Mouse (Mus musculus) forebrain, postnatal 0 days (tissue): ENCODE results near the gene Gcm2. TPM values are rescaled to one million over a fixed set of nuclear protein-coding genes. Genes with fewer than 3 reads are reported as not detected.

Experiments used
- ATAC-seq: fragments of 200-750 bp; cut with Nextera tagmentation; 2 replicates; pipeline ENCODE4 v1.8.0; 2017; ENCODE audit warnings: mild to moderate bottlenecking, moderate library complexity
- DNase-seq: peaks from one replicate; pipeline ENCODE4 v3.0.0-alpha.2; 2015
- H3K27ac ChIP-seq: fragments of 300-500 bp; sonication (generic); 2 replicates; pipeline ENCODE4 v1.5.1; 2014; ENCODE audit warnings: low read depth, mild to moderate bottlenecking, antibody characterized with exemption, low read length, moderate library complexity, mixed read lengths
- H3K27me3 ChIP-seq: fragments of 300-500 bp; sonication (generic); 2 replicates; pipeline ENCODE4 v1.6.1; 2014; ENCODE audit warnings: mild to moderate bottlenecking, low read length, mixed read lengths; ENCODE audit not compliant: insufficient read depth
- H3K36me3 ChIP-seq: fragments of 300-500 bp; sonication (generic); 2 replicates; pipeline ENCODE4 v1.6.1; 2014; ENCODE audit warnings: mild to moderate bottlenecking, moderate library complexity; ENCODE audit not compliant: insufficient read depth
- H3K4me1 ChIP-seq: fragments of 300-500 bp; sonication (generic); 2 replicates; pipeline ENCODE4 v1.6.1; 2014; ENCODE audit warnings: antibody characterized with exemption; ENCODE audit not compliant: insufficient read depth
- H3K4me2 ChIP-seq: fragments of 300-500 bp; sonication (generic); 2 replicates; pipeline ENCODE4 v1.6.1; 2014; ENCODE audit warnings: low read depth, mild to moderate bottlenecking, moderate library complexity
- H3K4me3 ChIP-seq: fragments of 300-500 bp; sonication (generic); 2 replicates; pipeline ENCODE4 v1.5.1; 2014; ENCODE audit warnings: low read depth, low read length, mixed read lengths
- H3K9ac ChIP-seq: fragments of 300-500 bp; sonication (generic); 2 replicates; pipeline ENCODE4 v1.6.1; 2014; ENCODE audit warnings: mild to moderate bottlenecking
- H3K9me3 ChIP-seq: fragments of 300-500 bp; sonication (generic); 2 replicates; pipeline ENCODE4 v1.6.1; 2016; ENCODE audit warnings: low read length
- CTCF ChIP-seq: sonication (generic); IDR thresholded peaks from 2 replicates; pipeline ENCODE4 v1.5.1; 2016; ENCODE audit warnings: antibody characterized with exemption, control low read depth, low read depth
- WGBS: fragments of 180-500 bp; shearing (Covaris S2); extraction: QIAGEN DNeasy Blood & Tissue Kit; methylation state at CpG from one replicate; pipeline ENCODE4 v1.1.7; 2014; 5-methylcytosine and 5-hydroxymethylcytosine counted together
- polyA plus RNA-seq: library from polyadenylated mRNA; unstranded; fragments of >200 nt; fragmentation: Nextera tagmentation; extraction: Ambion mirVana; gene quantifications from 2 replicates; pipeline ENCODE4 v1.2.1, GENCODE M21; 2015
- total RNA-seq: library from RNA; depleted of rRNA; stranded (reverse); fragments of >200 nt; gene quantifications from 2 replicates; pipeline ENCODE4 v1.2.3, GENCODE M21; 2014

Gene Gcm2
- total and polyA plus RNA-seq, 2 experiments from 2014 or later: not detected

- H3K4me1 ChIP-seq: no peaks in the 10 kb centered on the region
- WGBS: 88% methylated on average over 8 of the region's 8 CpGs
- H3K9ac ChIP-seq: no peak overlapping the region
- H3K27ac ChIP-seq: no peak overlapping the region
- H3K27me3 ChIP-seq: no peaks in the 10 kb centered on the region
- TF ChIP-seq CTCF: no peak
- no peak overlapping the region for H3K4me2 ChIP-seq
- no peaks in the 10 kb centered on the region for H3K36me3 ChIP-seq
- no peaks in the 10 kb centered on the region for H3K9me3 ChIP-seq
- ATAC-seq (no peak), DNase-seq (no peak)
- no peak overlapping the region for H3K4me3 ChIP-seq
These were observed 17.5 kb upstream of the Gcm2 start for GRCm38 (mm10) chr13:41128326-41128725.

- Histone ChIP-seq H3K27ac (no peak overlapping the region), H3K36me3 (no peaks in the 10 kb centered on the region), H3K27me3 (no peaks in the 10 kb centered on the region), H3K4me1 (no peaks in the 10 kb centered on the region), H3K9ac (no peak overlapping the region), H3K9me3 (no peaks in the 10 kb centered on the region), H3K4me2 (no peak overlapping the region), H3K4me3 (no peak overlapping the region)
- TF ChIP-seq CTCF: no peak
- DNase-seq: peak; percentile 14
- ATAC-seq: peak; percentile 67; the same call in 1 of the 2 replicates
- WGBS: 34% methylated on average over 6 of the region's 6 CpGs
These were observed 12.9 kb upstream of the Gcm2 start for GRCm38 (mm10) chr13:41123666-41124225.

- H3K9ac ChIP-seq: no peak overlapping the region
- H3K4me3 ChIP-seq: no peak overlapping the region
- no peak for TF ChIP-seq CTCF
- no peaks in the 10 kb centered on the region for H3K36me3 ChIP-seq
- H3K9me3 ChIP-seq: no peaks in the 10 kb centered on the region
- ATAC-seq (no peak), DNase-seq (no peak)
- WGBS: 29% methylated on average over 9 of the region's 9 CpGs
- no peaks in the 10 kb centered on the region for H3K4me1 ChIP-seq
- H3K27ac ChIP-seq: no peak overlapping the region
- no peaks in the 10 kb centered on the region; the same call in 1 of the 2 replicates for H3K27me3 ChIP-seq
- no peak overlapping the region for H3K4me2 ChIP-seq
These were observed 8.5 kb upstream of the Gcm2 start for GRCm38 (mm10) chr13:41119152-41119945.

- H3K27me3 ChIP-seq: no peaks in the 10 kb centered on the region; the same call in 1 of the 2 replicates
- 26% methylated on average over 14 of the region's 14 CpGs for WGBS
- no peak within 1 kb of the TSS for H3K4me3 ChIP-seq
- no peak within 1 kb of the TSS for H3K9ac ChIP-seq
- no peaks in the 10 kb centered on the region for H3K9me3 ChIP-seq
- no peak within 1 kb of the TSS for H3K27ac ChIP-seq
- H3K36me3 ChIP-seq: no peaks in the 10 kb centered on the region
- no peak for ATAC-seq
- no peak for TF ChIP-seq CTCF
- DNase-seq: no peak
- no peaks in the 10 kb centered on the region for H3K4me1 ChIP-seq
- H3K4me2 ChIP-seq: no peak within 1 kb of the TSS
These were observed 3.1 kb upstream of the Gcm2 start, which contains the start of gene Sycp2l for GRCm38 (mm10) chr13:41113940-41114339. Gene Sycp2l (plus strand): TSS chr13:41114307.

- H3K36me3 ChIP-seq: no peaks in the 10 kb centered on the region
- no peak for TF ChIP-seq CTCF
- ATAC-seq (no peak), DNase-seq (no peak)
- no peak overlapping the region for H3K27ac ChIP-seq
- 95% methylated on average over 13 of the region's 13 CpGs for WGBS
- H3K4me2 ChIP-seq: no peak overlapping the region
- no peaks in the 10 kb centered on the region for H3K9me3 ChIP-seq
- H3K27me3 ChIP-seq: no peaks in the 10 kb centered on the region
- no peaks in the 10 kb centered on the region for H3K4me1 ChIP-seq
- no peak overlapping the region for H3K9ac ChIP-seq
- no peak overlapping the region for H3K4me3 ChIP-seq
These were observed 5.3 kb downstream of the Gcm2 start for GRCm38 (mm10) chr13:41105541-41105940.

- H3K9ac ChIP-seq: no peak overlapping the region
- no peak overlapping the region for H3K27ac ChIP-seq
- no peak for ATAC-seq
- no peak overlapping the region for H3K4me3 ChIP-seq
- no peak overlapping the region for H3K4me2 ChIP-seq
- no peaks in the 10 kb centered on the region for H3K9me3 ChIP-seq
- no peaks in the 10 kb centered on the region for H3K36me3 ChIP-seq
- DNase-seq: no peak
- WGBS: 64% methylated on average over 12 of the region's 12 CpGs
- H3K27me3 ChIP-seq: no peaks in the 10 kb centered on the region
- no peak for TF ChIP-seq CTCF
- H3K4me1 ChIP-seq: no peaks in the 10 kb centered on the region
These were observed 6.9 kb downstream of the Gcm2 start for GRCm38 (mm10) chr13:41103841-41104525.

- TF ChIP-seq CTCF: no peak
- no peak overlapping the region for H3K9ac ChIP-seq
- no peaks in the 10 kb centered on the region for H3K9me3 ChIP-seq
- WGBS: 96% methylated on average over 2 of the region's 2 CpGs
- H3K27ac ChIP-seq: no peak overlapping the region
- H3K36me3 ChIP-seq: no peaks in the 10 kb centered on the region
- H3K4me3 ChIP-seq: no peak overlapping the region
- DNase-seq (no peak), ATAC-seq (no peak)
- H3K27me3 ChIP-seq: no peaks in the 10 kb centered on the region
- H3K4me1 ChIP-seq: no peaks in the 10 kb centered on the region
- no peak overlapping the region for H3K4me2 ChIP-seq
These were observed 10.8 kb downstream of the Gcm2 start for GRCm38 (mm10) chr13:41100031-41100430.
